Mouse (Mus musculus) WW6 (cell line): ENCODE measurements around the gene Olfr904.
"Not testable (repeated sequence)": the region's sequence is repeated elsewhere in the genome, so short reads cannot be mapped to it uniquely, and the experiment has no call there.

Experiments
- DNase-seq: peaks from one replicate; pipeline ENCODE4 v3.0.0-alpha.2; 2013; ENCODE audit warnings: low read depth, low spot score

Gene Olfr904

DNA sequence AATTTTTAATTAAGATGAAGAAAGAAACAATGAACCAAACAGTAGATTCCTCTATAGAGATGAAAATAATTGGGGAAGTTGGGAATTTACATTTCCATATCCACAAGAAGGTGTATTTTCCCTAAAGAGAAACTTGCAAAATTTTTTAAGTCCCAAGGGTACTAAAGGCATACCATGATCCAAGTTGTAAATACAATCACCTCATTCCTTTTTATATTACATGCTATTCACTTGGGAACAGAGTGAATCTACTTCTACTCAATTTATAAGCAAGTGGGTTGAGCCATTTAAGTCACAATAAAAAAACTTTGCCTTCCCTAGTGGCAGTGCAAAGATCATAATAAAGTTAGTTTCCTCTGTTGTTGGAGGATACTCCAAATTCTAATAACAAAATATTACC lies at the start of gene Olfr904:
TSS of gene Olfr904 (plus strand) at position 301 of the 400 bp plus-strand sequence.
- DNase-seq = no peak

DNA sequence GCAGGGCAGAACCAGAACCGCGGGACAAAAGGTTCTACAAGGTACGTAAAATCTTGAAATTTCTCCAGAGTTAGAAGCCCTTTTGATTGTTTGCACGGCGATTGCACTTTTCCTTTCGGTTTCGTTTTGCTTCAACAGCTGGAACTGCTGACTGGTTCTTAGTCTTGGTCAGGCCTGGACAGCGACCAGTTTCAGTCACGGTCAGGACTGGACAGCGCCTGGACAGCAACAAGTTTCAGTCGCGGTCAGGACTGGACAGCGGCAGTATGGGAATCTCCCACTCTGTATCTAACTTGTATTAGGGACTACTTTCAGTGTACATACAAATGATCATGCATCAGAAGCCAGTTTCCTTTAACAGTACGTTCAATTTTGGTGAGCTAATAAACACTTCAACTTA lies 49.4 kb upstream of the Olfr904 start:
- not testable (repeated sequence) for DNase-seq

DNA sequence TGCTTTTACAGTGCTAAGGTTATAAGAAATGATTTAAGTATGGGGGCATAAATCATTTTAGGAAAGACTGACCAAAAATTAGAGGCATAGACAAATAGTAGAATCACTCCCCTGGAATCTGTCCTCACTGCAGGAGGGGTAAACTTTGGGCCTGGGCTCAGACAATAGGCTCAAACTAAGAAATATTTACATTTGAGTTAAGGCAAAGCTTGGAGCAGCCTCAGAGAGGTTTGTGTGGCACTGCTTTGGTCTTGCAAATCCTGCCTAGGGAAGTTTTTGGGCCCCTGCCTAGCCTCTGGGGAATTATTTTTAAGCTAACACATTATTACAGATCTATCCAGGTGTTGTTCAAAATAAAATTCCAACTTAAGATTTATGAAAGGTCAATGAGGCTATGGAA lies 39.1 kb upstream of the Olfr904 start:
- no peak for DNase-seq

DNA sequence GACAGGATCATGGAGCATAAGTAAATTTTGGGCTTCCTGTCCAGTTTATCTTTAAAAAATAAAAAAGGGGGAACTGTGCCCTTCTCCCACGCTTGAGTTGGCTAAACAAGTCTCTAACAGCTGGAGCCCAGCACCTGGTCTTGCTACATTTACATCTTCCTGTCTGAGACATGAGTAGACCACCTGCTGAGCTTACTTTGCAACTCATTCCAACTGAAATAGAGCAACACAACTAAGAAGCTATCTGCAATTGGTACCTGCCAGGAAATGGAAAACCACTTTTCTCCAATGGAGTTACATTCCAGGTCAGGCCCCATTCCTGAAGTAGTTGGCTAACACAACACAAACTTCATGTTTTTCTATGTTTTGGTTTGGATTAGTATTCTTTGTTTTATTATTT lies 35.9 kb upstream of the Olfr904 start:
- no peak for DNase-seq

DNA sequence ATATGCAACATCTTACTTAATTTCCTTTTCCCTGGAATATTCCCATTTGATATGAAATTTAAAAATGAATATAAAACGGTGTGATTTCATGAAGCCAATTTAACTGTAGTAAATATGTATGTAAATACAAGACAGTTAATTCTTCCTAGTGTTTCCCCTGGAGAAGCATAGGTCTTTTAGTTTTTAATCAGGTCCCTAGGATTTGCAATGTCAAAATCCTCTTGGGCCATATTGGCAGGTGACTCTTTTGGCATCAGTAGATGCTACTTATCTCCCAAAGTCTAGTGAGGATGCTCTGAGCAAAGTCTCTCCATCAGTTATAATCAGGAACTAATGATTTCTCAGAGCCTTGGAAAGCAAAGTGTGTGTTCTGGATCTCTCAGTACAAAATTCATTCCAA lies 33.8 kb upstream of the Olfr904 start, which contains the start of gene Olfr901:
TSS of gene Olfr901 (plus strand) at position 301 of the 400 bp plus-strand sequence.
- no peak for DNase-seq

DNA sequence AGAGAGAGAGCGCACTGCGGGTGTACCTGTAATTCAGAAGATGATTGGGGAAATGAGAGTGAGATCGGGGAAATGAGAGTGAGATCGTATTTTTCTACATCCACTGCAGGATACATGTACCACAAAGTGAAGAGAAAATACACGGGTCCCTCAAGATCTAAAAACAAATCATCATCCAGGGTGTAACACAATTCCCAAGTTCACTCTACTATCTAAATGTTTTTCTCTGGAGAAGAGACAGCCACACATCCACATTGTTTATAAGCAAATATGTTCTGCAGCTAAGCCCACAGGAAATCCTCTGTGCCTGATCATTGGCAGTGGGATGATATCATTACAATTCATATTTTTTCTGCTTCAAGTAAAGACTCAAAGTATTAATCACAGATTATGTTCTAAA lies 15.6 kb upstream of the Olfr904 start, which contains the start of gene Olfr902:
TSS of gene Olfr902 (plus strand) at position 301 of the 400 bp plus-strand sequence.
- DNase-seq = no peak

DNA sequence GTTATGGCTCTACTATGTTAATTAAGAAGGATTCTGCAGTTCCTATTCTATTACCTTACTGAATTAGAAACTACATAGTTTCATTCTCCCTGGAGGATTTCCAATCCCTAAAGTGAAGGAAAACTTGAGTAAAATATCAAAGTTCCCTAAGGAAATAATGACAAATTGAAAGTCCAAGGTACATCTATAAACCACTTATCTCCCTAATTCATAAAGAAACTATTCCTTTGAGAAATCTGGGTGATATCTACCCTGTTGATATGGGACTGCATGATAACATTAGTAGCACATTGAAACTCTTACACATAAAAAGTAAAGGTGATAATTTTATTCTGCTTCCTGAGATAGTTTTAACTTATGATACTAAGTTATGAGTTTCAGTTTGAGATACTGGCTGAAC lies 7.9 kb downstream of the Olfr904 start, which contains the start of gene Olfr905:
TSS of gene Olfr905 (plus strand) at position 301 of the 400 bp plus-strand sequence.
- DNase-seq = no peak

DNA sequence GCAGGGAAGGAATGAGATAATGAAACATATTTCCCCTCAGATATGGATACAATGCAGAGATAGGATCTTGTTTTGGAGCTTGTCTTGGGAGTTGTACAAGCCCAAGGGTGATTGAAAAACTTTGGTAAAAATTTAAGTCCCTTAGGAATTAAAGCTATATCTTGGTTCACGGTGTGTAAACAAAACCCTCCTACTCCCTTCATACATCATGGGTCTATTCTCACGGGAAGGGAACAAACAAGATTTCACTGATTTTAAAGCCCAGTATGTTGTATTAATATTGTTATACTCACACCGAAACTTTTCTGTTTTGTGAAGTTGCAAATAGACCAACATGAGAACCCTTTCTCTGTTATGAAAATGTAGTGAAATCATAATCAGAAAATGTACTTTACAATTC lies 23.8 kb downstream of the Olfr904 start, which contains the start of gene Olfr906:
TSS of gene Olfr906 (plus strand) at position 301 of the 400 bp plus-strand sequence.
- DNase-seq = no peak

DNA sequence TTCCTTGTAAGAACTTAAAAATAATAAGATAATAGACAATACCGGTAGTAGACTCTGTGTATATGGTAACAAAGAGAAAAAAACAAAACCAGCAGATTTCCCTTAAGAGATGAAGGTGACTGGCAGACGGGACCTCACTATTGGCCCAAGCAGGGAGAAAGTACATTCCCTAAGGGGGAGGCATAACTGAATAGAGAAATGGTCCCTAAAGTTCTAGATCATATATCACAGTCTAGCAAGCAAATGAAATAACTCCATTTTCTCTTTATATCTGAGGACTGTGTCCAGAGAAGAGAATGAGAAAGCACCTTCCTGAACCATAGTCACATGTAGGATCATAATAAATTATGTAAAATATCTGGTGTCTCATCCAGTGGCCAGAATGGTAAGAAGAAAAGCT lies 32.6 kb downstream of the Olfr904 start, which contains the start of gene Olfr907:
TSS of gene Olfr907 (plus strand) at position 301 of the 400 bp plus-strand sequence.
- no peak for DNase-seq

DNA sequence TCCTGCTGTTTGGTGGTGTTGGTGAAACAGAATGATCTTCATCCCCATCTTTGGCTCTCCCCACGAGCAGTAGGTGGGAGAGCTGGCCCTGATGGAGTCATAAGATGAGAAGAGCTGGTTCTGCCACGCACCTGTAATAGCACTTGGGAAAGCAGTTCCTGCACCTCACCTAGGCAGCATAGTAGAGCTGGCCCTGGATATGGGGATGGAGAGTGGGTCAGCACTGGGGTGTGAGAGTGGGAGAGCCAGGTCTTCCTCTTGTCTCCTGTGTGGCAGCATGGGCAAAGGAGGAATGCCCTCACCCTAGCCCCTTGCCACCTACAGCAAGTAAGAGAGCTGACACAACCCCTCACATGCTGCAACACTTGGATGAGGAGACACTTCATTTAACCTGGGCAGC lies 49.4 kb downstream of the Olfr904 start:
- DNase-seq = no peak
